Mouse (Mus musculus): ENCODE results near the gene Dyrk1a. TPM values are rescaled to one million over a fixed set of nuclear protein-coding genes. Genes with fewer than 3 reads are reported as not detected.

The Dyrk1a gene
- polyA plus RNA-seq, 1 experiment from 2014 or later = 11.6 TPM

DNA sequence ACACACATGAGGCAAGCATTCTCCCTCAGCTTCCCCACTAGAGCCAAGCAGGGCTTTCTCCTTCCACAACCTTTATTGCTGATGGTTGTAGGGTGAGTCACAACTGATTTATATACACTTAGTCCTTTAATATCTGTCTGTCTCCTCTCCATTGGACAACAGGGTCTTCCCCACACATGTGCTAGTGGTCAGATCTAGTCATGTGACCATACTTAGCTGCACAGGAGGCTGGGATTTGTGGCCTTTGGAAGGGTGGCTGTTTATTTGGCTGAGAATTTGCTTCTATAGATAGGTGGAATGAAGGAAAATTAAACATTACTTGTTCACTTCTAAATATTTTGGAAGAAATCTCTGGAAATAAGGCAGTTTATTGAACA is 4.9 kb downstream of the Dyrk1a start:
- no peaks in the 10 kb centered on the region for H3K9me3 ChIP-seq
- H3K4me3 ChIP-seq (replicated peaks) = no peak overlapping the region
- no peaks in the 10 kb centered on the region for H3K27me3 ChIP-seq
- H3K4me2 ChIP-seq = no peak overlapping the region
- no peak overlapping the region for H3K9ac ChIP-seq (replicated peaks)
- H3K4me1 ChIP-seq (replicated peaks) = peaks cover 55% of the 10 kb centered on the region
- ATAC-seq (ENCODE audit: insufficient number of reproducible peaks, insufficient read depth, low FRiP score, low TSS enrichment, low read depth) = no peak
- H3K36me3 ChIP-seq = no peaks in the 10 kb centered on the region
- no peak overlapping the region for H3K27ac ChIP-seq

DNA sequence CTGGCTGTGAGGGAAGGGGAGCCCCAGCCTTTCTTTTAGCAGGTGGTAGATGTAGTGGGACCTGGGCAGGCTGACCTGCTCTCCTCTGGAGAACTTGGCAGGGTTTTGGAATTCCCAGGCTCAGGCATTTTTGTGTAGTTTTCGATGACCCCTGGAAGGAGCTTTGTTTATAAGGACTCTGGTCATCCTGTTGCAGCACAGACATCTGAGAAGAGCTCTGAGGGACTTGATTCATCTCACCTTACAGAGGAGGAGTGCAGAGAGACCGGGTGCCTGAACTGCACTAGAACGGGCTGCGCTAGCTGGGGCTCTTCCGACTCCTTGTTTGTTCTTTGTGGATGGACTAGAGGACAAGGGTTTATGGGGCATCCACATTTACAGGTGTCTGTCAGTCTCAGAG is 5.9 kb downstream of the Dyrk1a start:
- no peaks in the 10 kb centered on the region for H3K36me3 ChIP-seq
- no peak for ATAC-seq (ENCODE audit: insufficient number of reproducible peaks, insufficient read depth, low FRiP score, low TSS enrichment, low read depth)
- H3K9me3 ChIP-seq = no peaks in the 10 kb centered on the region
- WGBS = 56% methylated on average over 5 of the region's 5 CpGs
- no peak overlapping the region for H3K9ac ChIP-seq (replicated peaks)
- no peak overlapping the region for H3K27ac ChIP-seq
- H3K27me3 ChIP-seq = no peaks in the 10 kb centered on the region
- no peak overlapping the region for H3K4me3 ChIP-seq (replicated peaks)
- no peak overlapping the region for H3K4me2 ChIP-seq
- H3K4me1 ChIP-seq (replicated peaks) = peaks cover 62% of the 10 kb centered on the region

DNA sequence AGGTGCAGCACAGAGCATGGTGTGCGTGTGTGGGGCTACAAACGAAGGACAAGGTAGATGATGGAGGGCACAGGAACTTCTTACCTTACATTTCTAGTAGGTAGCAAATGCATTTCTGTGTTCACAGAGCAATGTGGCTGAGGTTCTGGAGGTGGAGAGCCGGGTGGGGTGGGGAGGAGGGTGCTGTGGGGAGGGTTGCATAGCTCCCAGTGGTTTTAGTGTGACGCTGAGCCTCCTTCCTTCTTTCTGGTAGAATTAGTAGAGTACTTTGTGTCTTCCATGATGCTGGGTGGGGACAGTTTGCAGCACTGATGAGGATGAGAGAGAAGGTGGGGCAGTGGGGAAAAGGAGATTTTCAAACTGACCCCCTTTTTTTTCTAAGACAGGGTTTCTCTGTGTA is 9.5 kb downstream of the Dyrk1a start:
- no peak overlapping the region for H3K27ac ChIP-seq
- no peaks in the 10 kb centered on the region for H3K27me3 ChIP-seq
- peaks cover 52% of the 10 kb centered on the region for H3K4me1 ChIP-seq (replicated peaks)
- no peaks in the 10 kb centered on the region for H3K36me3 ChIP-seq
- no peak overlapping the region for H3K4me3 ChIP-seq (replicated peaks)
- ATAC-seq (ENCODE audit: insufficient number of reproducible peaks, insufficient read depth, low FRiP score, low TSS enrichment, low read depth) = no peak
- WGBS = 91% methylated on average over 4 of the region's 4 CpGs
- no peaks in the 10 kb centered on the region for H3K9me3 ChIP-seq
- H3K9ac ChIP-seq (replicated peaks) = no peak overlapping the region
- no peak overlapping the region for H3K4me2 ChIP-seq

DNA sequence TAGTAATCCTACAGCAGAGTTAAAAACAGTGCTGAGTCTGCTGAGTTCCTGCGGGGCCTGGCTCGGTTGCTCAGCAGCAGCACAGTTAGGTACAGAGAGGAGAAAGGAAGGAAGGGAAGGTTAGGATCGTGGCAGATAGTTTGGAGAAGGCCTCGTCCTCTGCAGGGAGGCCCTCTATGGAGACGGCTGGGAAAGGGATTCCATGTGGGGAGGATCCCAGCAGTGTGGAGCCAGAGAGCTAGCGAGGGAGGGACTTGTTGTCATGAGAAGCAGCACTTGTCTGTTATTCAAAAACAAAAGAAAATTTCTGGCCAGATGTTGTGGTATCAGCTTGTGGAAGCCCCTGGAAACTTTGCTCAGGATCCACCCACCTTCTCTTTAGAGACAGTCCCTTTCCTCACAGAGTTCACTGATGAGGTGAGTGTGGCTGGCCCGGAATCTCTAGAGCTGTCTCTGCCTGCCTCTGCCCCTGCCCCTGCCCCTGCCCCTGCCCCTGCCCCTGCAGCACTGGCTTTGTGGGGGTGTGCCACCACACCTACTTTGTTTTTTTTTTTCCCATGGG is 11.1 kb downstream of the Dyrk1a start:
- Histone ChIP-seq H3K4me2 (no peak overlapping the region), H3K9ac (replicated peaks) (no peak overlapping the region), H3K36me3 (no peaks in the 10 kb centered on the region), H3K27me3 (no peaks in the 10 kb centered on the region), H3K9me3 (no peaks in the 10 kb centered on the region), H3K27ac (0 out of 2 replicates have a peak overlapping the region, but pooled peaks have one; percentile 29), H3K4me3 (replicated peaks) (no peak overlapping the region), H3K4me1 (replicated peaks) (peaks cover 56% of the 10 kb centered on the region)
- ATAC-seq (ENCODE audit: insufficient number of reproducible peaks, insufficient read depth, low FRiP score, low TSS enrichment, low read depth) = no peak
- 48% methylated on average over 7 of the region's 7 CpGs for WGBS

DNA sequence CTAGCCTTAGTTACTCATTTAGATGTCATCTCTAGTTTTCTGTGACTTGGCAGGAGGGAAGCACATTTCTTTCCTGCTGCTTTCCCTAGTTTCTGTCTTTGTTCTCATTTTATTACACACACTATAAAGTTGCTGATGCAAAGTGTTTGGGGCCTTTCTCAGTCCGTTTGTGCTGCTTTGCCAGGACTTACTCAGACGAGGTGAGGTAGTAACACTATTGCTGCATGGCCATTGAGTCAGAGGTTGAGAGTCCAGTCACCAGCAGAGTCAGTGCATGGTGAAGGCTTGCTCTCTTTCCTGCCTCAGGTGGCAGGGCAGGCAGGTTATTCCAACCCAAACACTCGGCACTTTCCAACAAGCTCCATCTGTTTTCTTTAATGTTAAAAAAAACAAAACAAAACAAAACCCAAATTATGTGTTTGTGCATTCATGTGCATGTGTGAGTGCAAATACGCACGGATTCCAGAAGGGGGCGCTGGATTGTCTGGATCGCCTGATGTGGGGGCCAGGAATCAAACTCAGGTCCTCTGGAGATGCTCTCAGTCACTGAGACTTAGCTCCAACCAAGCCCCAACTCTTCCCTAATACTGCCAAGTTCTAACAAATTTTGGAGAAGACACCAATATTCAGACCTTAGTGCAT is 16.7 kb downstream of the Dyrk1a start:
- ATAC-seq (ENCODE audit: insufficient number of reproducible peaks, insufficient read depth, low FRiP score, low TSS enrichment, low read depth) = no peak

DNA sequence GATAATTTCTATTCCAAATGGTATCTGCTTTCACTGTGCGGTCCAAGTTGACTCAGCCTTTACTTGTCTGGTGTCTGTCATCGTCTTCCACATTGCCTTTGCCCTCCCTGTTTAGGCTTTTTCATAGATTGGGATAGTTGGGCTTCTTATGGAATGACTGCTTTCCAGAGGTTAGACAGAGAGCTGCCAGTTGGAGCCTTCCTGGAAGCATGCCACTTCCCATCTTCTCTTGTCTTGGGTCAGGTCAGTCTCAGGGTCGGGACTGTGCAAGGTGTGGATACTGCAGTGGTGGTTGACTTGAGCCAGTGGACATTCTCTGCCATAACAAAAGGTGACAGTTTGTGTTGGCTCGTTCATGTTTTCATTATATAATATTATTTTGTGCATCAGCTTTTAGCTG is 17.7 kb downstream of the Dyrk1a start:
- ATAC-seq (ENCODE audit: insufficient number of reproducible peaks, insufficient read depth, low FRiP score, low TSS enrichment, low read depth) = no peak
- H3K9me3 ChIP-seq = no peaks in the 10 kb centered on the region
- no peak overlapping the region for H3K9ac ChIP-seq (replicated peaks)
- H3K4me1 ChIP-seq (replicated peaks) = peaks cover 65% of the 10 kb centered on the region
- H3K4me2 ChIP-seq = no peak overlapping the region
- WGBS = 85% methylated on average over 4 of the region's 4 CpGs
- H3K36me3 ChIP-seq = no peaks in the 10 kb centered on the region
- no peak overlapping the region; the same call in 1 of the 2 replicates for H3K27ac ChIP-seq
- H3K27me3 ChIP-seq = no peaks in the 10 kb centered on the region
- no peak overlapping the region for H3K4me3 ChIP-seq (replicated peaks)

More for the DNA sequence above, 16.7 kb downstream of the Dyrk1a start:
- H3K4me2 ChIP-seq = no peak overlapping the region
- no peaks in the 10 kb centered on the region for H3K9me3 ChIP-seq
- H3K4me3 ChIP-seq (replicated peaks) = no peak overlapping the region
- H3K36me3 ChIP-seq = no peaks in the 10 kb centered on the region
- no peak overlapping the region for H3K27ac ChIP-seq
- peaks cover 63% of the 10 kb centered on the region for H3K4me1 ChIP-seq (replicated peaks)
- H3K27me3 ChIP-seq = no peaks in the 10 kb centered on the region
- 51% methylated on average over 7 of the region's 7 CpGs for WGBS
- no peak overlapping the region for H3K9ac ChIP-seq (replicated peaks)

DNA sequence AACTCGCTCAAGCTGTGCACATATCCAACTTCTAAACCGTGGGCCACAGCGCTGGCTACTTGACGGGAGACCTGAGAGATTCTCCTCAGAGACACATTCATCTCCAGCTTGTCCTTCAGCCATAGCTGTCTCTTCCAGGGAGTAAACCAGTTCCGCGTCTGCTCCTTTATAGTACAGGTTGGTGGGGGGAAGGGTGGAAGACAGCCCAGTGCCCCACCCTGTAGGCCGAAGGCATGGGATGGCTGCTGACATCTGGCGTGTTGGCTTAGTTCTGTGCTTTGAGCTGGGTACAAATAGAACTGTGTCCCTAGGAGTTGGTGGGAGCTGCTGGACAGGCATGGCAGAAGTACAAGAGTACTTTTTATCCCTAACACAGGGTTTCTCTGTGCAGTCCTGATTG is 18.4 kb downstream of the Dyrk1a start:
- Histone ChIP-seq H3K36me3 (no peaks in the 10 kb centered on the region), H3K9ac (replicated peaks) (no peak overlapping the region), H3K4me2 (no peak overlapping the region), H3K27ac (peak overlapping the region; percentile 35; the same call in 1 of the 2 replicates), H3K4me3 (replicated peaks) (no peak overlapping the region), H3K4me1 (replicated peaks) (peaks cover 60% of the 10 kb centered on the region), H3K9me3 (no peaks in the 10 kb centered on the region), H3K27me3 (no peaks in the 10 kb centered on the region)
- no peak; the same call in 1 of the 2 replicates for ATAC-seq (ENCODE audit: insufficient number of reproducible peaks, insufficient read depth, low FRiP score, low TSS enrichment, low read depth)
- WGBS = 52% methylated on average over 8 of the region's 8 CpGs

DNA sequence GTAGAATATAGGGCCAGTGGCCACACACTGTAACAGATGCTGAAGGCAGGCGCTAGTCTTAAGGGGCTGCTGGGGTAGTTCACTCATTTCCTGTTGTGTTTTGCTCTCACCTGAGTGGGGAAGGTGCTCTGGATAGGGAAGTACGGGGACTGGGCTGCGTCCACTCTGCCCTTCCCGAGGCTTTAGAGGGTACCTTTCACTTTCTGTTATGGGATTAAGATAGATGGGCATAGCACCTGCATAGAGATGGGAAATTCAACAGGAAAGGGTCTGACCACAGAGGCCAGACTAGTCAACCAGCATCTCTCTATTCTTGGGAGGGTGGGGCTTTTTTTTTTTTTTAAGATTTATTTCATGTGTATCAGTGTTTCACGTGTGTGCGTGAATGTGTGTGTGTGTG is 19.2 kb downstream of the Dyrk1a start:
- ATAC-seq (ENCODE audit: insufficient number of reproducible peaks, insufficient read depth, low FRiP score, low TSS enrichment, low read depth) = no peak
- Histone ChIP-seq H3K9me3 (no peaks in the 10 kb centered on the region), H3K9ac (replicated peaks) (no peak overlapping the region), H3K27ac (no peak overlapping the region), H3K4me1 (replicated peaks) (peaks cover 60% of the 10 kb centered on the region), H3K4me3 (replicated peaks) (no peak overlapping the region), H3K27me3 (no peaks in the 10 kb centered on the region), H3K36me3 (no peaks in the 10 kb centered on the region), H3K4me2 (no peak overlapping the region)
- 84% methylated on average over 6 of the region's 6 CpGs for WGBS

DNA sequence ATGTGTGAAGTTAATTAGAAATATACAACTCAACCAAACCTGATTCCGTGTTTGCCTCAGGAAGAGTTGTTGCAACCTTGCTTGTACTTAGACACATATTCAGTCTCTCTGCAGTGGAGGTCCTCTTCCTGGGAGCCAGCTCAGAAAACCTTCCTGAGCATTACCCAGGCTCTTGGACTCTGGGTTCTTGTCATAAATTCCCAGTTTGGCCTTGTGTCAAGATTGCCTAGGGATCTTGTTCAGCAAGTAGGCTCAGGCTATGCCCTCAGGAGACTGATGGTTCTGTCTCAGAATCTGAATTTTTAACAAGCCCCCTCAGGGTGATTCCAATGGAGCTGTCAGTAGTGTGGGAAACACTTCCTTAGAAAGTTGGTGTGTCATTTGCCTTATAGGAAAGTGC is 19.8 kb downstream of the Dyrk1a start:
- no peaks in the 10 kb centered on the region for H3K9me3 ChIP-seq
- no peak overlapping the region for H3K4me3 ChIP-seq (replicated peaks)
- no peak for ATAC-seq (ENCODE audit: insufficient number of reproducible peaks, insufficient read depth, low FRiP score, low TSS enrichment, low read depth)
- peaks cover 60% of the 10 kb centered on the region for H3K4me1 ChIP-seq (replicated peaks)
- no peaks in the 10 kb centered on the region for H3K27me3 ChIP-seq
- no peak overlapping the region for H3K4me2 ChIP-seq
- H3K36me3 ChIP-seq = no peaks in the 10 kb centered on the region; the same call in 1 of the 2 replicates
- no peak overlapping the region for H3K9ac ChIP-seq (replicated peaks)
- no peak overlapping the region for H3K27ac ChIP-seq
- 81% methylated on average over 1 of the region's 1 CpGs for WGBS

DNA sequence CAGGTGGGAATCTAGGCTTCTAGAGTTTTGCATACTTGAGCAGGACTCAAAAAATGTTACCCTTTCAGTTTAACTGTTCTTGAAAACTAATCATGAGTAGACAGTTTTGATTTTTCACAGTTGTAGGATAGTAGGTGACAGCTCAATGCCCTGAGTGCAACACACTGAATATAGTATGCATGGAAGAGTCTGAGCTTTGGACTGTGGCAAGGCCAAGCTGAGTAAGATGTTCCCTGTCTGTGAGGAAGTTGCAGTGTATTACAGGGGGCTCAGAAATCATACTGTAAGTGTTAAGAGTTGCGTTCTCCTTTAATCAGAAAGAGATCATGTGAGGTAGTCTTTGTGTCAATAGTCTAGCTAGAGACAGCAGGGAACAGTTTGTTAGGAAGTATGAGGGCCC is 20.4 kb downstream of the Dyrk1a start:
- Histone ChIP-seq H3K9ac (replicated peaks) (no peak overlapping the region), H3K36me3 (no peaks in the 10 kb centered on the region; the same call in 1 of the 2 replicates), H3K27ac (no peak overlapping the region), H3K4me2 (no peak overlapping the region), H3K27me3 (no peaks in the 10 kb centered on the region), H3K9me3 (no peaks in the 10 kb centered on the region), H3K4me1 (replicated peaks) (peaks cover 54% of the 10 kb centered on the region), H3K4me3 (replicated peaks) (no peak overlapping the region)
- no peak for ATAC-seq (ENCODE audit: insufficient number of reproducible peaks, insufficient read depth, low FRiP score, low TSS enrichment, low read depth)
- 97% methylated on average over 1 of the region's 1 CpGs for WGBS

DNA sequence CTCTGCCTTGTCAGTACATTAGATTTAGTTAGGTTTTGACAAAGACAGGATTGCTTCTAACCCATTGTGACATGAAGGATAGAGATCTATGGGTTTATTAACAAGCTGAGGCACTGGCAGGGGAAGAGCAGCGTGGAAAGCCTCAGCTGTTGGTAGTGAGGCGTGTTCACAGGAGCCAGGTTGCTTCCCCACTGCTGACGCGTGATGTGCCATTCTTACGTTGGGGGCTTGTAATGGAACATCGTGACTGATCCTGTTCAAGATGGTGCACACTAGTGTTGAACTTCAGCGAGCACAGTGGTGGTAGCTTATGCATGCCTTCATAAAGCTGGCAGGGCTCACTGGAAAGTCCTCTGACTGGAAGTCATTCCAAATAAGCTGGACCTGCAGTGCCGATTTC is 21.2 kb downstream of the Dyrk1a start:
- no peak overlapping the region for H3K27ac ChIP-seq
- H3K27me3 ChIP-seq = no peaks in the 10 kb centered on the region
- ATAC-seq (ENCODE audit: insufficient number of reproducible peaks, insufficient read depth, low FRiP score, low TSS enrichment, low read depth) = no peak
- 89% methylated on average over 8 of the region's 8 CpGs for WGBS
- no peak overlapping the region for H3K9ac ChIP-seq (replicated peaks)
- H3K4me3 ChIP-seq (replicated peaks) = no peak overlapping the region
- peaks cover 47% of the 10 kb centered on the region for H3K4me1 ChIP-seq (replicated peaks)
- no peak overlapping the region for H3K4me2 ChIP-seq
- no peaks in the 10 kb centered on the region; the same call in 1 of the 2 replicates for H3K36me3 ChIP-seq
- no peaks in the 10 kb centered on the region for H3K9me3 ChIP-seq

DNA sequence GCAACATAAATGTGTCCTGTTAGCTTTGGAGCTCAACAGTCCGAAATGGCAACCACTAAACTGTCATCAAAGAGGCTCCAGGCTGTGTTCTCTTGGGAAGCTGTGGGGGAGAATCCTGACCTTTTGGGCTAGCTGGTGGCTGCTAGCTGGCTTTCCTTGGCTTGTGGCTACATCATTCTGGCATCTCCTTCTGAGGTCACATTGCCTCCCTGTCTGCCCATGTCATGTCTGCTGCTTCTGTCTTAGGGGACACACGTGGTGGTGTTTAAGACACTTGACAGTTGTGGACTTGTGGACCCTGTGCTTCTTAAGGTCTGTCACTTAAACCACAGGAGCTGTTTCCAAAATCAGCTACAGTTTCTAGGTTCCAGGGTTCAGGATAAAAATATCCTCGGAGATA is 21.7 kb downstream of the Dyrk1a start:
- ATAC-seq (ENCODE audit: insufficient number of reproducible peaks, insufficient read depth, low FRiP score, low TSS enrichment, low read depth) = no peak
- WGBS = 72% methylated on average over 3 of the region's 3 CpGs
- peaks cover 42% of the 10 kb centered on the region for H3K4me1 ChIP-seq (replicated peaks)

More for the DNA sequence above, 21.7 kb downstream of the Dyrk1a start:
- Histone ChIP-seq H3K9ac (replicated peaks) (no peak overlapping the region), H3K27ac (no peak overlapping the region), H3K4me2 (no peak overlapping the region), H3K27me3 (no peaks in the 10 kb centered on the region), H3K36me3 (no peaks in the 10 kb centered on the region; the same call in 1 of the 2 replicates), H3K9me3 (no peaks in the 10 kb centered on the region), H3K4me3 (replicated peaks) (no peak overlapping the region)

Measured in limb, embryonic 12.5 days (tissue).